Mouse (Mus musculus) spleen, adult 2 months (tissue): ENCODE measurements around the gene Atxn1. TPM values are rescaled to one million over a fixed set of nuclear protein-coding genes. Genes with fewer than 3 reads are reported as not detected.

Experiments
- DNase-seq, 2 experiments: peaks; one replicate each; pipeline versions ENCODE4 v3.0.0 to v3.0.0-alpha.2; 2012 to 2021; ENCODE audit warnings: low spot score in 2 of 2, low read depth in 1 of 2
- H3K27ac ChIP-seq: fragments of 200-500 bp; 2 replicates; pipeline ENCODE4 v1.5.1; 2012; ENCODE audit warnings: low read length, inconsistent platforms; ENCODE audit not compliant: insufficient read depth
- H3K27me3 ChIP-seq: fragments of 200-500 bp; 2 replicates; pipeline ENCODE4 v1.6.1; 2012; ENCODE audit warnings: mild to moderate bottlenecking, moderate library complexity, low read length, inconsistent platforms; ENCODE audit not compliant: control insufficient read depth, insufficient read depth
- H3K36me3 ChIP-seq: fragments of 200-500 bp; 2 replicates; pipeline ENCODE4 v1.6.1; 2012; ENCODE audit warnings: mild to moderate bottlenecking, low read length, inconsistent platforms; ENCODE audit not compliant: control insufficient read depth, insufficient read depth
- H3K4me1 ChIP-seq: fragments of 200-500 bp; 2 replicates; pipeline ENCODE4 v1.6.1; 2011; ENCODE audit warnings: inconsistent platforms; ENCODE audit not compliant: control insufficient read depth, insufficient read depth, insufficient read length
- H3K4me3 ChIP-seq: fragments of 200-500 bp; 2 replicates; pipeline ENCODE4 v1.5.1; 2011; ENCODE audit warnings: mild to moderate bottlenecking, inconsistent platforms; ENCODE audit not compliant: insufficient read depth, insufficient read length; ENCODE audit errors: extremely low read depth
- CTCF ChIP-seq: fragments of 200-500 bp; IDR thresholded peaks from 2 replicates; pipeline ENCODE4 v1.5.1; 2011; ENCODE audit warnings: mild to moderate bottlenecking, inconsistent platforms; ENCODE audit not compliant: insufficient read depth, insufficient read length, insufficient replicate concordance; ENCODE audit errors: extremely low read depth
- POLR2A ChIP-seq: fragments of 200-500 bp; IDR thresholded peaks from 2 replicates; pipeline ENCODE4 v1.6.1; 2011; ENCODE audit warnings: low read depth, low read length, inconsistent platforms
- WGBS: fragments of 180-500 bp; shearing (Covaris S2); methylation state at CpG from one replicate; pipeline ENCODE4 v1.1.7; 2018; 5-methylcytosine and 5-hydroxymethylcytosine counted together
- polyA plus RNA-seq: library from polyadenylated mRNA; depleted of rRNA; stranded (reverse); fragments of >200 nt; gene quantifications from 2 replicates; pipeline ENCODE4 v1.2.3, GENCODE M21; 2012

Gene Atxn1
- polyA plus RNA-seq, 1 experiment: 10.6 TPM

GRCm38 (mm10) chr13:45963497-45964330 lies 1.1 kb downstream of the Atxn1 start:
- peak overlapping the region; percentile 85 for H3K27ac ChIP-seq
- WGBS: under 1% methylated on average over 79 of the region's 95 CpGs
- DNase-seq: peak in 1 of 2 experiments; percentile 68

DNA sequence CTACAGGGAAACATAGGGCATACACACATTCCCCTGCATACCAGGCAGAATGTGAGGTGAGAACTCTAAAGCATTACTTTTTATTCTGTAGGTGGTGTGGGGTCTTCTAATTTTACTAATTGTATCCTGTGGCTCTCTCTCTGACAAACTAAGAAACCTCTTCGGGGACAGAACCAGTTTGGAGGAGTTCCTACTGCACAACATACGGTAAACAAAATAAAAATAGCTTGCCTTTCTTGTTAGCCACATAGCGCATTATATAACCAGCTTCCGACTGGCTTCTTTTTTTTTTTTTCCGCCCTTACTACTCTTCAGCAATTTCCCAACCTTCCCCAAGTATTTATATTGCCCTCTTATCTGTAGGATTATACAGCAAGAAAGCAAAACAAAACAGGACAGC lies 2.0 kb downstream of the Atxn1 start:
- H3K27ac ChIP-seq: no peak overlapping the region

More at GRCm38 (mm10) chr13:45963497-45964330, 1.1 kb downstream of the Atxn1 start:
- no peaks in the 10 kb centered on the region for H3K36me3 ChIP-seq
- peaks cover 6% of the 10 kb centered on the region; the same call in 1 of the 2 replicates for H3K27me3 ChIP-seq
- peak overlapping the region; percentile 84 for H3K4me3 ChIP-seq
- H3K4me1 ChIP-seq: peaks cover 8% of the 10 kb centered on the region; the same call in 1 of the 2 replicates
- TF ChIP-seq CTCF: no peak
- TF ChIP-seq POLR2A: peak; percentile 15; the same call in 1 of the 2 replicates

GRCm38 (mm10) chr13:45961871-45962630 lies 2.8 kb downstream of the Atxn1 start:
- Histone ChIP-seq H3K27me3 (peaks cover 6% of the 10 kb centered on the region; the same call in 1 of the 2 replicates), H3K36me3 (no peaks in the 10 kb centered on the region), H3K4me3 (no peak overlapping the region), H3K4me1 (peaks cover 8% of the 10 kb centered on the region; the same call in 1 of the 2 replicates), H3K27ac (no peak overlapping the region)
- WGBS: 47% methylated on average over 9 of the region's 9 CpGs
- DNase-seq: no peak
- TF ChIP-seq POLR2A (no peak), CTCF (no peak)

More for the DNA sequence above, 2.0 kb downstream of the Atxn1 start:
- peaks cover 8% of the 10 kb centered on the region; the same call in 1 of the 2 replicates for H3K4me1 ChIP-seq
- H3K4me3 ChIP-seq: no peak overlapping the region; the same call in 1 of the 2 replicates
- peaks cover 6% of the 10 kb centered on the region; the same call in 1 of the 2 replicates for H3K27me3 ChIP-seq
- WGBS: 10% methylated on average over 5 of the region's 5 CpGs
- no peak for DNase-seq
- no peaks in the 10 kb centered on the region for H3K36me3 ChIP-seq
- TF ChIP-seq POLR2A: no peak
- TF ChIP-seq CTCF: no peak

DNA sequence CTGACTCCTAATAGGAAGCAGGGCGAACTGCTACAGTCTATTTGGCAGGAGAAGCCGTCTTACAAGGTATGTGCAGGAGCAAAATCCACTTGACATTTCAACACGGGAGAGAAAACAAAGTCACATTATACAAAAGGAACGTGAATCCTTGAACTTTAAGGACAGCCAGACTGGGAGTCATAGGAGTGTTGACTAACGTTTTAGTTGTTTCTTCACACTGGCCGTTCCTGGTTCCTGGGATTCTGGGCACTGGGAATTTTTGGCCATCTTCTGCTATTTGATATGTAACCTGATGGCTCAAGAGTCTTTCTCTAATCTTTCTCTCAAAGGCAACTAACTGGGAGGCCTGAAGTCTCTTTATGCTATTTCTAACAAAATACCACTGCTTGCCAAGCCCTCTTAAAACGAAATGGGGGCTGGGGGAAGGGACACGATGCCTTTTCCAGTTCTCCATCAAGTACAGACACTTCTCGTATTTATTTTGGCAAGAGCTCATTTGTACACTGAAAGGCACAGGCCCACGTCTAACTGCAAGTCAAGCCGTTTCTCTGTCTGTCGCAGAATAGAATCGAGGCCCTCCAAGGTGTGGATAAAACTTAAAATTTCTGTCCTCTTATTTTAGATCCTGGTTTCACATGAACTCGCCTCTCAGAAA lies 4.4 kb downstream of the Atxn1 start:
- no peaks in the 10 kb centered on the region; the same call in 1 of the 2 replicates for H3K4me1 ChIP-seq
- no peak overlapping the region for H3K4me3 ChIP-seq
- H3K27me3 ChIP-seq: peaks cover 4% of the 10 kb centered on the region; the same call in 1 of the 2 replicates
- 86% methylated on average over 14 of the region's 14 CpGs for WGBS
- H3K27ac ChIP-seq: no peak overlapping the region
- TF ChIP-seq POLR2A (no peak), CTCF (no peak)
- no peaks in the 10 kb centered on the region for H3K36me3 ChIP-seq
- DNase-seq: no peak

DNA sequence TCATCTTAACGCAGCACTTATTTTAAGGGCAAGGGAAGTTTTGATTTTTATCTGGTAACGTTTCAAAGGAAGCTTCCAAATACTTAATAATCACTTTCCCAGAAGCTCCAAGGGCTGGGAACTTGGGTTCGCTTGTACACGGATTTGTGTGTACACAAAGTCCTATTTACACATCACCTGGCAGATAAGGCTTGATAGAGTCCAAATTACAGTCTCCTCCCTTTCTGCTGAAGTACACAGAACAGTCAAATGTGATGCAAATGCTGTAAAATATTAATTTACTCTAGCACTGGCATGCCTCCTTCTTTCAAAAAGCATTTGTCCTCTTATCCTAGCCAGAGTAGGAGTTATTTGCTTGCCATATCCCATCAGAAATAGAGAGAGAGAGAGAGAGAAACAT lies 6.5 kb downstream of the Atxn1 start:
- no peak overlapping the region for H3K4me3 ChIP-seq
- no peaks in the 10 kb centered on the region for H3K27me3 ChIP-seq
- H3K36me3 ChIP-seq: no peaks in the 10 kb centered on the region
- H3K4me1 ChIP-seq: no peaks in the 10 kb centered on the region; the same call in 1 of the 2 replicates
- TF ChIP-seq CTCF: no peak
- no peak for TF ChIP-seq POLR2A
- WGBS: 87% methylated on average over 4 of the region's 4 CpGs
- no peak for DNase-seq
- no peak overlapping the region for H3K27ac ChIP-seq

DNA sequence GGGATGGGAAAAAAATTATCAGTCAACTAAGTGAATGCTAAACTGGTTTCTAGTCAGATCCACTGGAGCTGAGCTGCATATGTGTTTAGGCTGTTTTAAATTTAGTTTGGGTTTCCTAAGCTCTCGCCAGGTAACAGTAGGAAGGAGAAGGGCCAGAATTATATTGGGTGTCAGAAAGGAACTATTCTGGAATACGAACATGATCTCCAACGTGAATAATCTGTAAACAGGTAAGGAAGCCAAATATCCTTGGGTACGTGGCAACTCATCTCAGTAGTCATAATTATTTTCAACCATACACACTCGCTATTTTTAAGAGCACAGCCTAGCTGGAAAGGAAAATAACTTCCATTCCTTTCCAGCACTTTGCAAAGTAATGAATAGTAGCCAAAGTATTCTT lies 7.2 kb downstream of the Atxn1 start:
- no peak overlapping the region for H3K4me3 ChIP-seq
- no peaks in the 10 kb centered on the region for H3K36me3 ChIP-seq
- H3K27me3 ChIP-seq: no peaks in the 10 kb centered on the region
- TF ChIP-seq POLR2A: no peak
- no peak for TF ChIP-seq CTCF
- DNase-seq: no peak
- no peak overlapping the region for H3K27ac ChIP-seq
- no peaks in the 10 kb centered on the region; the same call in 1 of the 2 replicates for H3K4me1 ChIP-seq
- 88% methylated on average over 5 of the region's 5 CpGs for WGBS
